Mouse (Mus musculus) liver (tissue): ENCODE measurements around the gene Ier2.
"Not testable (repeated sequence)": the region's sequence is repeated elsewhere in the genome, so short reads cannot be mapped to it uniquely, and the experiment has no call there.

ENCODE experiments used
- DNase-seq: peaks from one replicate; pipeline ENCODE4 v3.0.0-alpha.2; 2020; ENCODE audit warnings: mixed read lengths

Ier2 gene

DNA sequence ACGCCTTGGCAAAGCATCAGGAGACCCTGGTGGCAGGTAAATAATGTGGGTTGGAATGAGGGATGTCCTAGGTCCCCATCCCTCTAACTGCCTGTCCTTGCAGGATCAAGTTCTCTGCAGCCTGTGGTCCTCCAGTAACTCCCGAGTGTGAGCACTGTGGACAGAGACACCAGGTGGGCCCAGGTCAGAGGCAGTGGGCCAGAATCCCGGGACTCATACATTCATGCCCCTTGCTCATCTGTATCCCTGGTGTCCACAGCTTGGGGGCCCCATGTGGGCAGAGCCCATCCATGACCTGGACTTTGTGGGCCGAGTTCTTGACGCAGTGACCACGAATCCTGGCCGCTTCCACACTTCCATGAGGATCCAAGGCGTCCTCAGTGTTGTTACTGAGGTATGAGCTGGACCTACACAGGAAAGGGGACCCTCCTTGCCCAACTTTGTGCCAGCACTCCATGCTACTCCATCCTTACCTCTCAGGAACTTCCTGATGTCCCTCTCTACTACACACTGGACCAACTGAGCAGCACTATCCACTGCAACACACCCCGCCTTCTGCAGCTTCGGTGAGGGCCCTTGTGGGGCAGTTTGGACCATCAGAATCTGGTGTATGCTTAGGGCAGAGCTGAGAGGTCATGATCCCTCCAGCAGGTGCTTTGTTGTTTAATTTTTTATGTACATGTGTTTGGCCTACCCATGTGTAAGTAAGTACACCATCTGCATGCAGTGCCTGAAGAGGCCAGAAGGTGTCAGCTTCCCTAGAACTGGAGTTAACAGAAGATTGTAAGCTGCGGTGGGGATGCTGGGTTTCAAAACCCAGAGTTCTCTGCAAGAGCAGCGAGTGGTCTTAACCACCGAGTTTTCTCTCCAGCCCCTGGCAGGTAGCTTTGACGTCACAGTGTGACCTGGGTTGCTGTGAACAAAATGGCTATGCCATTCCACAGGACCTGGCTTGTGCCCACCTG, 34.8 kb upstream of the Ier2 start:
- DNase-seq, result peak; percentile 61

DNA sequence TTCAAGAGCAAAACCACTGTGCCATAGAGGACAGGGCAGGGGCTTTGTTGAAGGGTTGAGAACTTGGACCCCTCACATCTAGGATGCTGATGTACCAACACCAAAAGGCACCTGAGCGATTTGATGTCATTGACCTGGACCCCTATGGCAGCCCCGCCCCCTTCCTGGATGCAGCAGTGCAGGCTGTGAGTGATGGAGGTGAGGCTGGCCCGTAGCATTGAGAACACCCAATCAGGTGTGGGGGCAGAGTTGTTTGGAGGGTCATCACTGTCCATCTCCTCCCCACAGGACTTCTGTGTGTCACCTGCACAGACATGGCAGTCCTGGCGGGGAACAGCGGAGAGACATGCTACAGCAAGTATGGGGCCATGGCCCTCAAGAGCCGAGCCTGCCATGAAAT, 32.5 kb upstream of the Ier2 start:
- DNase-seq, result no peak

DNA sequence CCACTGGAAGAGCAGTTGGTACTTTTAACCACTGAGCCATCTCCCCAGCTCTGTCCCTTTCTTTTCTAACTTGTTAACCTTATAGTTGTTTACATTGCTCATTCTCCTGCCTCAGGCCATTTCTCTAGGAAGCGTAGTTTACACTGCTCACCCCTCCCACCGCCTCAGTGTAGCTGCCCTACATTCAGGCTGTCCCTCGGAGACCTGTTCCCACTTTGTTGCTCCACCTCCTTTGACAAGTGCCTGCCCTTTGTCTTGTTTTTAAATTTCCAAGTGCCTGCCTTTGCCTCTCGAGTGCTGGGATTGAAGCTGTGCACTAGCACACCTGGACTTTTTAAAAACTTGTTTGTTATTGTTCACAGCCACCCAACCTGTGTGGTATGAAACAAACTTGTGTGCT, 30.7 kb upstream of the Ier2 start:
- no peak for DNase-seq

DNA sequence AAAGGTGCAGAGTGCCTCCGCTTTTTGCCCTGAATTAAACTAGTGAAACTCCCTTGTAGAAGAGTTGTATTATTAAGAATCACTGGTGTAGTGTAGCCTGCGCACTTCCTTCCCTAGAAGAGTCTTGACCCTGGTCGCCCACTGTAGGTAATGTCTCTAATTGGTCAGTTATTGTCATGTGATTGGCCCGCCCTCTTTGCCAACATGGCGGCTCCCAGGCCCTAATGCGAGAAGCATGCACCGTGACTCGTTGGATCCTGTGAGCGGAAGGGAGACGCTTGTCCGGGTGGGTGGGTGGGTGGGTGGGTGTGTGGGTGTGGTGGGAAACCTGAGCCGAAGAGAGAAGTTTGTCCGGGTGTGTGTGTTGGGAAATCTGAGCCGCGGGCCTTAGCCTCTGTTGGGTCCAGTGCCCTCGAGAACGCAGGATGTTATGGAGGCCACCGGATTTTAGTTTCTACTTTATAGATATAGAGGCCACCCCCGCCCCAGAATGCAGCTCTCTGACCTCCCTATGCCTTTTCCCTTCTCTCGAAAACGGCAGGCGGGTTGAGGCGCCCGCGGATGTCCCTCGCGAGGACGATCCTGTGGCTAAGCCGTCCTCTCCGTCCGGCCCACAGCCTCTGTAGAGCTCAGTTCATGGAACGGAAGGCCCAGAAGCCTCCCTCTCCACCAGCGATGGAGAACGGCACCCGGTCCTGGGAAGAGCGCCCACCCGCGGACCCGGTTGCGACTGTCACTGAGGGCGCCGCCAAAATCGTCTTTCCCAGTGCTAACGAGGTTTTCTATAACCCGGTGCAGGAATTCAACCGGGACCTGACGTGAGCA, 26.7 kb upstream of the Ier2 start:
- DNase-seq, result peak; percentile 86

DNA sequence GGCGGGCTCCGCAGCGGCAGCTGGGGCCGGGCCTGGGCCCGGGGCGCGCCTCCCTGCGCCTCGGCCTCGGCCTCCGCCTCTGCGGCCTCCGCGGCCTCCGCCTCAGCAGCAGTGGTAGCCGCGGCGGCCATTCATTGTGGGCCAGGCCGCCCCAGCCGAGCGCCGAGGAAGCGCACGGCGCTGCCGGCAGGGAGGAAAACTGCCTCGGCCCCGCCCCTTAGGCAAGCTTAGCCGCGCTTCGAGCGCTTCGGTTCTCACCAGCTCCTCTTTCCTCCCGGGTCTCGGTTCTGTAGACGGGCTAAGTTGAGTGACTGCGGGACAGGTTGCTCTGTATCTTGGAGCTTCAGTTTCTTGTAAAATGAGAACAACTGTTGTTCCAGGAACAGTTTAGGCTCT, 25.1 kb upstream of the Ier2 start, which contains the start of gene Nacc1:
Nacc1 (minus strand) TSS at position 158 of the 396 bp plus-strand sequence.
- DNase-seq, result peak; percentile 93

DNA sequence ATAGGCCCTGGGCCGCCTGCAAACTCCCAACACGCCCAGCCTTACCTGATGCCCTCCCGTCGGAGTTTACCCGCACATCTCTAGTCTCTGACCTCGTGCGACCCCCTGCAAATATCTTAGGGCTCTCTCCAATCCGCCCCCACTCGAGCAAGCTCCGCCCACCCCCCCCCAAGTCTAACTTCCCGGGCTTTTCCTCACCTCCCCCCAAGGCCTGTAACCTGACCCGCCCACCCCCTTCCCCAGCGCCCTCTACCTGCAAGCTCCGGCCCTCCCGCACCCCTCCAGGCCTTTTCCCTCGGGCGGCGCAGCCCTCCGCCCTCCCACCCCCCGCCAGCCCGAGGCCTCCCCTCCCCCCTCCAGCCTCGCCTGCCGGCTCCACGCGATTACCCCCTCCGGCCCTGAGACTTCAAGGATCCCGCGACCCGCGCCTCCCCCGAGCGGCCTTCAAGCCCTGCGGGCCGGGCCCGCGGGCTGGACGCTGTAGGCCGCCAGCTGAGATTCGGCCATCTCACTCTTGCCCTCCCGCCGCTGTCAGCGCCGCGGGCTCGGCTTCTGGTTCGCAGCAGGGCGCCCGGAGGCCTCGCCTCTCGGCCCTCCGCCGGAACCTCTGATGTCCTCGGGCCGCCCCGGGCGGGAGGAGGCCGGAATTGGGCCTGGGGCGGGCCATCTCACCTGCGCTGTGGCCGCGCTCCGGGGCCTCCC, 24.5 kb upstream of the Ier2 start:
- DNase-seq, result peak; percentile 78

DNA sequence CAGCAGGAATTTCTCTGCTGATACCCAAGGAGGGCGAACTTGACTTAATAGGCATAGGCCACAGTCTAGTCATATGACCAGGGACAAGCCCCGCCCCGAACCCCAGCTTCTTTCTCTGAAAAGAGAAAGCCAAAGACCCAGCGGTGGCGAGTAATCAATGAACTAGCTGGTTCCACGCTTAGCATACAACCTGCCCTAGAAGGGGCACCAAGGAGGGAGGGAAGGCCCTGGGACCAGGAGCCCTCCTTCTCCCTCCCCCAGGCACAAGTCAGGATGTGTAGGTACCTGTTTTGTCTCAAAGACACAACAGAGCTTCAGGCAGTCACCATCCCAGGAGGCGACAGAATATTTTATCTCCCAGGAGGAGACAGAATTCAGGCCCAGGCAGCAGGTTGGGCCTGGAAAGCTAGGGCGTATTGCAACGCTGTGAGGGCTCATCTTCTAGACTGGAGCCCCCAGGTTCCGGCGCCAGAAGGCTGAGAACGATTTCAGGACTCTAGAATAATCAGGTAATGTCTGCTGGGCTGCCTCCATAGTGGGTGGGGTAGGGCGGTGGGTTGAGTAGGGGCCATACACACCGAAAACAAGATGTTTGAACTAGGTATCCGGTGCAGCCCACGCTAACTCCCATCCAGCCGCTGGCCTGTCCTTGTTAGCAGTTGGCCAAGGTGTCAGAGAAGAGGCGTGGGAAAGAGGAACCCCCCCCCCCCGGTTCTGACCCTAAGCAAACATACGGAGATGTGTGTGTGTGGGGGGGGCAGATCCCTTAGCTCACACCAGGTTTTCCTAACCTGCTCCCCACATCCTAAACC, 23.7 kb upstream of the Ier2 start, which contains the start of gene Trmt1:
Trmt1 (plus strand) TSS at position 117 of the 812 bp plus-strand sequence.
- DNase-seq, result peak; percentile 71

DNA sequence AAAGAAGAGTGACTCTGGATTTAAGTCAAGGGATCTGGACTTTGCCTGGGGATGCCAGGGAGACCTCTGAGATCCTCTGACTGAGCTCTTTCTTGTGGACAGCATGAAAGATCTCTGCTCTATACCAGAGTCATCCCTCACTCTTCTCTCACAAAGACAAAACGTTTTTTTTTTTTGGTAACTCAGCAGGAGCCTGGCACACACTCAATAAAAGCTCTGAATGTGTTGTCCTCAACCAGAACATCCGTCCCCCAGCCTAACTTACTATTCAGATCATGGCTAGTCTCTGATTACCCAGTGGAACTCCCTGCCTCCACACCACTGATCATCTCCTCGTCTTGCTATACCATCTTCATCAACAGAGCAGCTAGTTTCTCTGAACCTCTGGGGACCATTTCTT, 21.9 kb upstream of the Ier2 start:
- DNase-seq, result no peak

DNA sequence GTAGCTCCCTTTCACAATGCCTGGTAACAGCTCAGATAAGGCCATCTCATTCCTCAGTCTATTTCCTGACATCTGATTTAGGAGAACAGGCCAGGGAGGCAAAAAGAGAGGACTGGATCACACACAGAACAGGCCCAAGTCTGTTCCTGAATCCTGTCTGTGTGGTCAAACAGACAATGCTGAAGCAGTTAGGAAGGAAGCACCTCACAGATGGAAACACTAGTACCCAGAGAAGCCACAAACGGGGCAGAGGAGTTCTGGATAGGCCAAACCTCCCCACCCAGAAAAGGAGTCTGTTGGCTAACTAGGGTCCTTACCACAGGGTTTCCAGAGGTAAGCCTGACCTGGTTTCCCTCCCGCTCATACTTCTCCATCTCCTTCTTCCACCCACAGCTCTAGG, 19.6 kb upstream of the Ier2 start:
- no peak for DNase-seq

DNA sequence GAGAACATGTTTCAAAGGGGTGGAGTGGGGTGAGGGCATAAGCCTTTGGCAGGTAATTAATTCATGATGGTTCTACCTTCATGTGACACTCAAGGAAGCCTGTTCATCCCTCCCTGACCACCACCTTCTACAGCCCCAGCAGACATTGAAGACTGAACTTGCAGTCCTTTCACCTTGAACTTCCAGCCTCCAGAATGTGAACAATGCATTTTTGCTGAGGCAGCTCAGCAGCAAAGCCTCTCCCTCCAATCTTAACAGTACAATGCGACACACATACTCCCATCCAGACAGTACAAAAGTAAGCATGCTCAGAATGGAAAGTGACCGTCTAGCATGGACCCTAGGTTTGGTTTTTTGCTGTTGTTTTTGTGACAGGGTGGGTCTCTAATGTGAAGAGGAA, 18.8 kb upstream of the Ier2 start:
- DNase-seq, result no peak

DNA sequence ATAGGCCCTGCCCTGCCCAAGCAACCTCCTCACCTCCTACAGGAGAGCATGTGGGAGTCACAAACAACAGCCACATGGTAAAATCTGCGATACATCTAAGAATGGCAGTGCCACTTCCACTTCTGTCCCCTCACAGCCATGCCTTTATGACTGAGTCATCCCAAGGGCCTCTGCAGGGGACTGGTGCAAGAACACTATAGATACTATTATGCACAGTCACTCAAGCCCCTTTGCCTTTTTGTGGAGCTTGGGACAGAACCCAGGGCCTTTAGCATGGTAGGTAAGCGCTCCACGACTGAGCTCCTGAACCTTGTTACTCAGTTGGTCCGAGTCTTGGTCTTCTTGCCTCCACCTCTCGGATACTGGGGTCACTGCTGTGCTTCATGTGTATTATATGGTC, 14.7 kb upstream of the Ier2 start:
- no peak for DNase-seq

DNA sequence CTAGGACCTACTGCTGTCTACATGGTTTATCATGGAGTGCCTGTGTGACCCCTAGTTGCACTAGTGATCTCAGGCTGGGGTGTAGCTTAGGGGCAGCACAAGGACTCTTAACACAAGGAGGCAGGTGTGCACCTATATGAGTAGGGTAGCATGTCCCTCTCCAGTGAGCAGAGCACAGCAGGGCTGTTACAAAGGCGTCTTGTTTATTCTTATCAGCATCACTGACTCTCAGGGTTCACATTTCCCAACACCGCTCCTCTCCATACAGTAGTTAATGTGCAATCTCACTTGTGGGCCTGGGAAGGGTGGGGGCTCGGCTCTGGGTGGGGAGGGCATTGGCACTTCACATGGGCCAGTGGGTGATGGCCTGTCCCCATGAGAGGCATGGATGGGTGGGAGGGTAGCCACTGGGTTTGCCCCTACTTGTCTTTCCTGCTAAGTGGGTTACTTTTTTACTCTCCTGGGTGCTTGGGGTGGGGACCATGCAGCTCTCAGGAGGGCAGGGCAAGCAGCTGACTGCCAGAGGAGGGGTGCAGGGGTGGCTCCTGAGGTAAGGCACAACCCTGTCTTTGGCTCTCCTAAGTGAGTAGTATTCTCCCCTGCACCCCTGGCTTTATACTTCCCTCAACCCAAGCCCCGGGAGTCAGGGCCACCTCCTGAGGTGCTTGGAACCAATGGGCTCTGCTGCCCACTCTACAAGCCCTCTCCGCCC, 7.8 kb upstream of the Ier2 start:
- DNase-seq, result not testable (repeated sequence)

DNA sequence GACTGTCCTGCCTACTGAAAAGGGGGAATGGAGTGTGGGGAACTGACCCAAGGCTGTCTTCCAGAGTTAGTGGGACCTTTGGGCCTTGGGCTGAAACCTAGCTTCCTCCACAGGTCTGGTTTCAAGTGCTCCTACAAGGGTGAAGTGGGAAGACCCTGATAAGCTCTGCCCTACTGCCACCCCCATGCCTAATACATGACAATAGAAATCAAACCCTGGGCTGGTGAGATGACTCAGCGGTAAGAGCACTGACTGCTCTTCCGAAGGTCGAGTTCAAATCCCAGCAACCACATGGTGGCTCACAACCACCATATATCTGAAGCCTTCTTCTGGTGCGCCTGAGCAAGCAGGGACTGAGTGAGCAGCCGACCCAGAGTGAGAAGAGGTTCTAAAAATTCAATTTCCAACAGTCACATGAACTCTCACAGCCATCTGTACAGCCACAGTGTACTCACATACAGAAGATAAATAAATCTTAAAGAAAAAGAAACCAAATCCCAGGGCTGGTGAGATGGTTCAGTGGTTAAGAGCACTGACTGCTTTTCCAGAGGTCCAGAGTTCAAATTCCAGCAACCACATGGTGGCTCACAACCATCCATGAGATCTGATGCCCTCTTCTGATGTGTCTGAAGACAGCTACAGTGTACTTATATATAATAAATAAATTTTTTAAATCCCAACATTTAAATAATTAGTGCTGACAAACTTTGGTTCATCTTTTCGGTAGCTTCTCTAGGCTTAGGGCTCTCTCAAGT, 6.3 kb upstream of the Ier2 start:
- DNase-seq, result no peak

DNA sequence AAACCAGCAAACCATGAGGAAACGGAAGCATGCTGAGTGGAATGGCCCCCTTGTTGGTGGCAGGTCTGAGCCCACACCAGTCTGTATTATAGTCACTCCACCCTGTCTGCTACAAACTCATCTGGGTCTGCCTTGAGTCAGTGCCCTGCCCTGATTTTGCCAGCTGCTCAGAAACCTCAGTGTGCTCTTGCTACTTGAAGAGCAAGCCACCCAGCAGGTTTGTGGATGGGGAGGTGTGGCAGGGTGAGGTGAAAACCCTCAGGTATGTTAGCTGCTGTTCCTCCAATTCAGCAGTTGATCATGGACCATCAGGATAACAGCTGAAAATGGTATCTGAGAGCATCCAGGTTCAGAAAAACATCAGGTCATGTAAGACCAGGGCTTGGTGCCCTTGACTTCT, 5.4 kb upstream of the Ier2 start:
- no peak for DNase-seq

DNA sequence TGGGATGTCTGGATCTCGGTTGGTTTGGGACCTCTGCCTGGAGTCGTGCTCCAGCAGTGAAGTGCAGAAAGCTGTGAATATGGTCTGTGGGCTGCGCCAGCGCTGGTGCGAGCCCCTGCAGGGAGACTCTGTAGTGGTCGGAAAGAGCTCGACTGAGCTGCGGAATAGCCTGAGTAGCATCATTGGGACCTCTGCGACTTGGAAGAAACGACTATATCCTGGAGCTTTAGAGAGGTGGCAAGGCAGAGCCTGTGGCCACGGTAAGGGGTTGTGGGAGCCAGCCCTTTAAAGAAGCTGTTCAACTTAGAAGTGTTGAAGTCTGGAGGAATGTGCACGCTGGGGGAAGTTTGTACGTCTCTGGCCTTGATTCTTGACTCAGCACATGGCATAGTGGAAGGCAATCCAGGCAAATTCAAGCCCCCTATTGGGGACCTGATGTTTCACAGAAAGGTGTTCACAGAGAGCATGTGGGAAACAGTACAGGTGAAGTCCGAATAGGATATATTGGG, 2.8 kb upstream of the Ier2 start:
- peak; percentile 43 for DNase-seq

DNA sequence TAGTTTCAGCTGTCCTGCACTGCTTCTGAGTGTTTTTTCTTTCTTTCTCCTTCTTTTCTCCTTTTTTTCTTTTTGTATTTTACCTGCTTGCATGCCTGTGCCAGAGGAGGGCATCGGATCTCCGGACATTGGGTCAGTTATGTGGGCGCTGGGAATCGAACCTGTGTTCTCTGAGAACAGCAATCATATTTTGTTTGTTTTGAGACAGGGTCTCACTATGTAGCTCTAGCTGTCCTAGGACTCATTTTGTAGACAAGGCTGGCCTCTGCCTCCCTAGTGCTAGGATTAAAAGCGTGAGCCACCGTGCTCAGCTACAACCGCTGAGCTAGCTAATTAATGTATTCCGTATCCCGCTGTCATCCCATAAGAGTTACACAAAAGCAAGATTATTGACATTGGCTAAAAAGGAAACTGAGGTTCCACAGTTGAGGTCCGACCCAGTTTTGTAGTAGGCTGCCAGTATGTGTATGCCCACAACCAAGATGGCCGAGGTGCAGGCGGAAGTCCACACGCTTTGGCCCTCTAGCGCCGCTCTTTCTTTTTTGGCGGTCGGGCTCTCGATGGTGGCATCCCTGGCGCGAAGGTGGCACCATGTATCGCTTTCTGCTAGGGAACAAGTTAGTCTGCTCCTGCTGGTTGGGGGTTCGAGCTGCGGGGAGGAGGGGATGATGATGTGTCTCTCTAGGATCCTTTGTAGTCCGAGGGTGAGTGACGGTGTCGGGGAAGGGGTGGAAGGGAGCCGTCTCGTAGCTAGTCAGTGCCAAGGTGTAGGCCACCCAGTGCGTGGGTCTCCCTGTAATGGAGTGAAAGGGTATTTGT, 2.1 kb upstream of the Ier2 start:
- DNase-seq, result peak; percentile 87

DNA sequence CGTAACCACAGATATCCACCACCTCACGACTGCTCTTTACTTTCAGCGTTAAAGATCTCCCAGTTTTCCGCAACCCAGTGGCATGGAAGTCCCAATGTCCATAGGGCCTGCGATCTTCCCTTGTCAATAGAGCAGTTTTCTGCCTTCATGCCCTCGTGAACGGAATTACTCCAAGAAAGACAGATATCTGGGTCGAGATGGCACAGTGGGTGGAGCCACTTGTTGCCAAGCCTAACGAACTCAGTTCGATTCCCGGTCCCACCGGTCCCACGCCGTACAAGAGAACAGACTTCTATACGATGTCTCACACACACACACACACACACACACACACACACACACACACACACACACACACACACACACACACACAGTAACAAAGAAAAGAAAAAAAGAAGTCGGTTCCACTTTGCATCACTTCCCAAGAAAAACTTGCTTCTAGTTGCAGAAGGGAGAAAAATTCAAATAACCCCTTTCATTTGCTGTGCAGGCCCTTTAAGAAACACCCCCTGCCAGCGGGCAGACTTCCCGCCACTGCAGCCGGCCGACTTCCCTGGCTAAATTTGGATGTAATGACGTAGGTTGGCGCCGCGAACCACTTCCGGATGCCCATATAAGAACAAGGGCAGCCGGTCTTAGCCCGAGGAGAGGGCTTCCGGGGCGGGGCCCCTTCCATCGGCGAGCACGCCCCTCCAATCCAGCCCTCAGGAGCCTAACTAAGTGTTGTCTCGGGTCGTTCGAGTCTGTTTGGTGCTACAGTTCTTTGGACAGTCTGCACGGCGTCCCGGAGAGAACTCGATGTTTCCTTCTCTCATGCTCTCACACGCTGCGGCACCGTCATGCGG, 1.1 kb upstream of the Ier2 start:
- DNase-seq, result peak; percentile 96

DNA sequence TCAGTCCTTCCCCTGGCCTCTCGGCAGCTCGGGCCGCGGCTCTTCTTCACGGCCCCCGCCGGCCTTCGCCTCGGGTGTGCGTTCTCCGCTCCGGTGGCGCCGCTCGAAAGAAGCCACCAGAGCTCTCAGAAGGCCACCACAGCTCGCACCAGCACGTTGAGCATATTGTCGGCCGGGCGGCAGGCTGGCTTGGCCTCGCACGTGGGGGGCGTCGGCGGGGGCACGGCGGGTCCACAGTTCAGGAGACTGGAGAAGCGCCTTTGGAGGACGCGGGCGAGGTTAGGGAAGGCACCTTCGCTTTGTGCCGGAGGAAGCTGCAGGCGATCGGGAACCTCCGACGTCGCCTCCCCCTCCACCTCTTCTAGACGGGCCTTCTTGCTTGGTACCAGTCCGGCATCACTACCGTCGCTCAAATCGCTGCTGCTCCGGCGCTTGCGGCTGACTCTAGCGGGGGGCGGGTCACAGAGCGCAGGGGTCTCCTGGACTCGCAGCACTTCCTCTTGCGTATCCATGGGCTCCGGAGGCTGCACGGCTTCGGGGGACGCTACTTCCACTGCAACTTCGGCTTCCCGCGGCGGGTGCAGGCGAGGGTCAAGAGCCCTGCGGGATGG, 586 bp downstream of the Ier2 start:
- peak; percentile 57 for DNase-seq
